Mouse (Mus musculus): ENCODE data around the gene Rapgef4. TPM values are rescaled to one million over a fixed set of nuclear protein-coding genes. Genes with fewer than 3 reads are reported as not detected.

Gene Rapgef4
- total RNA-seq, 2 experiments from 2014 or later = 152 to 156 TPM

- DNase-seq (ENCODE audit: low spot score in 2 of 2) = no peak
These were observed 324.7 kb downstream of the Rapgef4 start for GRCm38 (mm10) chr2:72305738-72306137.

Other genes starting within 250 kb of the Rapgef4 start
- gene Itga6, start 235.6 kb upstream of the Rapgef4 start, total RNA-seq (2021) = 10 to 100 TPM; 45.8 to 48.3 TPM
- 10 to 100 TPM; 34.2 to 37.4 TPM for gene Pdk1, start 108.0 kb upstream of the Rapgef4 start, total RNA-seq (2021)

Data from layer of hippocampus, postnatal 10 days (tissue).